16 mouse cellular contexts compared by ENCODE assay signal in genomic region chr7:35558681-35559080, GRCm38 (mm10). TPM values are rescaled to one million over a fixed set of nuclear protein-coding genes. Genes with fewer than 3 reads are reported as not detected.
"Had no signal": no experiment of that assay in that cellular context is flagged by ENCODE, and none has a peak within 500 bp of the region (broad histone marks: within the 10 kb centered on the region; RNA-seq: fewer than 3 reads in every experiment).

No protein-coding gene starts in this region.

- H3K9me3 ChIP-seq: limb, embryonic 12.5 days; neural tube, embryonic 13.5 days; stomach, embryonic 15.5 days had no signal

- H3K9ac ChIP-seq: limb, embryonic 12.5 days; neural tube, embryonic 13.5 days; stomach, embryonic 15.5 days had no signal

- H3K27me3 ChIP-seq: neural tube, embryonic 13.5 days; stomach, embryonic 15.5 days had no signal

- H3K4me3 ChIP-seq: limb, embryonic 12.5 days; neural tube, embryonic 13.5 days; stomach, embryonic 15.5 days had no signal

- H3K4me2 ChIP-seq: limb, embryonic 12.5 days; neural tube, embryonic 13.5 days; stomach, embryonic 15.5 days had no signal

- H3K27ac ChIP-seq: limb, embryonic 12.5 days; neural tube, embryonic 13.5 days had no signal

- DNase-seq: kidney, adult 9 months; layer of hippocampus, adult 9-11 months; layer of hippocampus, postnatal 36 days; lung, adult 18-20 months; lung, postnatal 36 days; midbrain, embryonic 14.5 days; retina, postnatal 1 day; right cerebral cortex, postnatal 14 days; thymus, adult 2 months; thymus, postnatal 25 days had no signal

- H3K36me3 ChIP-seq: limb, embryonic 12.5 days; neural tube, embryonic 13.5 days; stomach, embryonic 15.5 days had no signal

- ATAC-seq: intestine, embryonic 16.5 days had no signal

RNA-seq across cellular contexts. Expression of gene Tdrd12, which starts 21.1 kb away (rescaled TPM):
- total RNA-seq: monocyte, adult 5-6 weeks had no signal
- polyA plus RNA-seq: spleen, adult 2 months had no signal

RNA-seq across cellular contexts. Expression of gene Rgs9bp, which starts 26.7 kb away (rescaled TPM):
- total RNA-seq: monocyte, adult 5-6 weeks had no signal
